Mouse (Mus musculus): Measurements from ENCODE around the gene Fam171a2.
"Not testable (repeated sequence)": the region's sequence is repeated elsewhere in the genome, so short reads cannot be mapped to it uniquely, and the experiment has no call there.

The Fam171a2 gene

DNA sequence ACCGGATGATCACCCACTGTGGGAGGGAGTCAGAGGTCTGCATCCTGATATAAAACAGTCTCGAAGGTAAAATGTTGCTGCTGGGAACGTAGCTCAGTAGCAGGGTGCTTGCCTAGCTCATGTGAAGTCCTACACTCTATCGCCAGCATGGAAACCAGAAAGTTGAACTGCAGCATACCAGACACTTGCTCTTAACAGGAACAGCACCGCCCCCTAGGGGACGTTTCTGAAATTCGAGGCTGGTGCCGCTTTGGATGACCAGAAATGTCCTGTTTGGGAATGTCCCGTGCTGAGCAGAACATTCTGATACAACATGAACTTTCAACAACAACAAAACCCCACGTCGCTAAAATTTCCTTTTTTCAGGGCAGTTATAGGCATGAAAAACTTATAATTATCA lies 35.8 kb downstream of the Fam171a2 start:
- DNase-seq (ENCODE audit: inconsistent age in 2 of 2, low spot score in 1 of 2), result peak; percentile 92 to 97

DNA sequence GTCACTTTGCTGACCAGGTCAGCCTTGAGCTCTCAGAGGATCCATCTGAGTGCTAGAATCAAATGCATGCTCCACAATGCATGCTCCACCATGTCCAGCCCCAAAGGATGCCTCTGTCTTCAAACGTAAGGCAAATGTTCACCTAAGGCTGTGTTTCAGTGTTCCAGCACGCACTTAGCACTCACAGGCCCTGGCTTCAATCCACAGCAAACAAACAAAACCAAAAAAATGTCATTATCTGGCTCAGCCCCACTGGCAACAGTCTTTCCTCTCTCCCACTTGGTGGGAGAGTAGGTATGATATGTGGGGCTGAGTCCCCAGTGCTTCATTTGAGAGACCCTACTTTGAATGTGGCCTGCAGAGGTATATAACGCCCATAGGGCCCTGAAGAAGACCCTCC lies 36.4 kb downstream of the Fam171a2 start:
- DNase-seq (ENCODE audit: inconsistent age in 2 of 2, low spot score in 1 of 2), result peak in 1 of 2 experiments; percentile 11

DNA sequence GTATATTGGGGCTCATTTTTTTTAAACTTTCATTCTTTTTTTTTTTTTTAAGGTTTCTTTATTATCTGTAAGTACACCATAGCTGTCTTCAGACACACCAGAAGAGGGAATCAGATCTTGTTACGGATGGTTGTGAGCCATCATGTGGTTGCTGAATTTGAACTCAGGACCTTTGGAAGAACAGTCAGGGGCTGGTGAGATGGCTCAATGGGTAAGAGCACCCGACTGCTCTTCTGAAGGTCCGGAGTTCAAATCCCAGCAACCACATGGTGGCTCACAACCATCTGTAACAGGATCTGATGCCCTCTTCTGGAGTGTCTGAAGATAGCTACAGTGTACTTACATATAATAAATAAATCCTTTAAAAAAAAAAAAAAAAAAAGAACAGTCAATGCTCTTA lies 37.1 kb downstream of the Fam171a2 start:
- not testable (repeated sequence) for DNase-seq (ENCODE audit: inconsistent age in 2 of 2, low spot score in 1 of 2)

DNA sequence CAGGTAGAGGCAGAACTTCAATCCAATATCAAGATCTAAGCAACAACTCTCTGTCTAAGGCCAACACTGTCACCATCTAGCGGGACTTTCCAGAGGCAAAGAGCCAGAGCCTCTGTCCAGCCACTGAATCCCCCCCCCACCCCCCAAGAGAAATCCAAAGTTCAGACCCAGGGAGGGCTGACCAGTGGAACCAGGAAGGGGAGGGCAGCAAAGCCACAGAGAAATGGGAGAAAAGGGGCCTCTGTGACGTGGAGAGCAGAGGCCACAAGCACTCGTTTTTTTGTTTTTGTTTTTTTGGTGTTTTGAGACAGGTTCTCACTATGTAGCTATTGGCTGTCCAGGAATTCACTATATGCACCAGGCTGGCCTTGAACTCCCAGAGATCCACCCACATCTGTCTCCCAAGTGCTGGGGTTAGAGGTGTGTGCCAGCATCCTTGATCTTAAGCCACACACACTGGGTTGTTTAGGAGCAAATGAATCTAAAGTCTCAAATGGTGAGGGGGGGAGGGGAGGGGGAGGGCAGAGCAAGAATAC lies 37.6 kb downstream of the Fam171a2 start:
- DNase-seq (ENCODE audit: inconsistent age in 2 of 2, low spot score in 1 of 2), result peak in 1 of 2 experiments; percentile 8

DNA sequence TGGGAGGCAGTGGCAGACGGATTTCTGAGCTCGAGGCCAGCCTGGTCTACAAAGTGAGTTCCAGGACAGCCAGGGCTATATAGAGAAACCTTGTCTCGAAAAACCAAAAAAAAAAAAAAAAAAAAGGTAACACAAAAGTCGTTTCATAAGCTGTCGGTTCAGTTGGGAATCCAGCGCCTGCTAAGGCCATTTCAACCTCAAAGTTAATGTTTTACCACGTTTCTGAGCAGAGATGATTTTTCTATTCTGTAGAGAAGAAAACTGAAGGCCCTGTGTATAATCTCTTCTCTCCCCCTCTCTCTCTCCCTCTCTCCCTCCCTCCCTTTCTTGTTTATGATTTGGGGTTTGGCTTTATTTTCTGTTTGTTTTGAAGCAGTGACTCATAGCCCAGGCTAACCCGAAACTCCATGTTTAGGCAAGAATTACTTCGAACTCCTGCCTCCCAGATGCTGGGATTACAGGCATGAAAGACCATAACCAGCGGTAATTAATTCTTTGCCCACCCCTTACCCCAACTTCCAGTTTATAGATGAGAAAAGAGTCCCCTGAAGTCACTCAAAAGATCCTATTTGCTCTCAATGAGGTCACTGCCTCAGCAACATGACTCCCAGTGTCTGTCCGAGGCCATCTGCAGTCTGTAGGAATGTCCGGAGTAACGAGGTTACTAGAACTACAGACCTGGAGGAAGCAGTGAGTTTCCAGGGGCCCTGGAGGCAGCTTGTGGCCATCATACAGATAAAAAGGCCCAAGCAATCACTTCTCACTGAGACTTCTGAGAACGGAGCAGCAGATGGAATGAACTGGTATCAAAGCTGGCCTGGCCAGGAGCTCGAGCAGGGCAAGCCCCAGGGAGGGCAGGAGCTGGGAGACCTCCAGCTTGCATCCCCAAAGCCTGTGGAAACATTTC lies 38.3 kb downstream of the Fam171a2 start:
- DNase-seq (ENCODE audit: inconsistent age in 2 of 2, low spot score in 1 of 2), result peak; percentile 26 to 69

- DNase-seq (ENCODE audit: inconsistent age in 2 of 2, low spot score in 1 of 2), result peak; percentile 98 to 99
Measured at GRCm38 (mm10) chr11:102408344-102408876, 39.1 kb downstream of the Fam171a2 start.

- DNase-seq (ENCODE audit: inconsistent age in 2 of 2, low spot score in 1 of 2), result no peak
Measured at GRCm38 (mm10) chr11:102407834-102408215, 39.7 kb downstream of the Fam171a2 start, which contains the start of gene Slc25a39. TSS of gene Slc25a39 (minus strand) at chr11:102407946.

DNA sequence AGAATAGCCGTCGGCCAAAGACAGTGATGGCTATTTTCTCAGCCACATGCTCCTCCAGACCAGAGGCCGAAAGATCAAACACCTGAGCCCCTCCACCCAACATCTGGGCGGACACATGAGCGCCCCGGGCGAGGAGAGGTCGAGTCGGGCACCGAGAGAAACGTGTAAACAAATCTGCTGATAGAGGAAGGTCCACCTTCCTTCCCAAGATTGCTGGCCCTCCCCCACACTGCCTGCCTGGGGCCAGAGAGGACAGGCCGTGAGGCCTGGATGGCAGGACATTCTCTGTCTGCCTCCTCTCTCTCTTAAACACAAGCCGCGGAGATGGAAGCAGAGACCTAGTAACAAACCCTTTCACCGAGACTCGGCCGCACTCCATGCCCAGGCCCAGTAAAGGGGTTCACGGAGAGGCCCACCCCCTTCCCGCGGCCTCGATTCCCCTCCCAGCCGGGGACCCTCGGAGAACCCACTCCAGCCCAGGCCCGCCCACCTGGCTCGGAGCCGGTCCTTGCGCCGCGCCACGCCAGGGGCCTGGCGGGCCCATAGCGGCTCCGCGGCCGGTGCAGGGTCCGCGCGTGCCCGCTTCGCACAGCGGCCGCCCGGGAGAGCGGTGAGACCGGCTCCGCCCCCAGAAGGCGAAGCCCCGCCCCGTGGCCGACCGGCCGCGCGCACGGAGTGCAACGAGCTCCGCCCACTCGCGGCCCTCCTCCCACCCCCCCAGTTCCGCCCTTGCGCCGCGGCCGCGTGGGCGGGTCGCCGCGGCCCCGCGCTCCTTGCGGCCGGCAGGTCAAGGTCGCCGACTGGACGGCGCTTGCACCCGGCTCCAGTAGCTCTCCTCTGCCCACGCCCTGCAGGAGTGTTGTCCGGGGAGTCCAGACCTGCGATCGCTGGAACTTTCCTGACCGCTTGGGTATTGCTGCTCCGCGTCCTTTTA lies 40.3 kb downstream of the Fam171a2 start:
- peak; percentile 95 to 97 for DNase-seq (ENCODE audit: inconsistent age in 2 of 2, low spot score in 1 of 2)

GRCm38 (mm10) chr11:102406401-102406800 lies 41.1 kb downstream of the Fam171a2 start:
- peak in 1 of 2 experiments; percentile 40 for DNase-seq (ENCODE audit: inconsistent age in 2 of 2, low spot score in 1 of 2)

- DNase-seq (ENCODE audit: inconsistent age in 2 of 2, low spot score in 1 of 2), result peak in 1 of 2 experiments; percentile 63
Measured at GRCm38 (mm10) chr11:102405544-102406285, 41.8 kb downstream of the Fam171a2 start.

GRCm38 (mm10) chr11:102404161-102405010 lies 43.1 kb downstream of the Fam171a2 start:
- DNase-seq (ENCODE audit: inconsistent age in 2 of 2, low spot score in 1 of 2), result peak; percentile 46 to 77

DNA sequence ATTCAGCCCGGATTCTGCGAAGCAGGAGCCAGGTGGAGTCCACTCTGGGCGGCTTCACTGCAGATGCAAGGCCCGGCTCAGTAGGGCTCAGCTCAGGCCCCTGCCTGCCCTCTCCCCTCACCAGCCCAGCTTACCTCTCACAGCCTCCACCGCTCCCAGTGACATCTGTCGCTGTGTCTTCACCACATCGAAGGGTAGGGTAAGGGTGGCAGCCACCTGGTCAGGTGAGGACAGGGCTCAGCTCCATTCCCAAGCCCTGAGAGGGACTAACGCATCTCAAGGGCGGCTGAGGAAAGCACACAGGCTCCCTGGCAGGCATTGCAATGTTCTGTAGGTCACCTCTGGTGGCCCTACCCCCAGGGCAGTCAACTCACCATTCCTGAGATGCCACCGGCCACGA lies 43.8 kb downstream of the Fam171a2 start:
- peak in 1 of 2 experiments; percentile 33 for DNase-seq (ENCODE audit: inconsistent age in 2 of 2, low spot score in 1 of 2)

DNA sequence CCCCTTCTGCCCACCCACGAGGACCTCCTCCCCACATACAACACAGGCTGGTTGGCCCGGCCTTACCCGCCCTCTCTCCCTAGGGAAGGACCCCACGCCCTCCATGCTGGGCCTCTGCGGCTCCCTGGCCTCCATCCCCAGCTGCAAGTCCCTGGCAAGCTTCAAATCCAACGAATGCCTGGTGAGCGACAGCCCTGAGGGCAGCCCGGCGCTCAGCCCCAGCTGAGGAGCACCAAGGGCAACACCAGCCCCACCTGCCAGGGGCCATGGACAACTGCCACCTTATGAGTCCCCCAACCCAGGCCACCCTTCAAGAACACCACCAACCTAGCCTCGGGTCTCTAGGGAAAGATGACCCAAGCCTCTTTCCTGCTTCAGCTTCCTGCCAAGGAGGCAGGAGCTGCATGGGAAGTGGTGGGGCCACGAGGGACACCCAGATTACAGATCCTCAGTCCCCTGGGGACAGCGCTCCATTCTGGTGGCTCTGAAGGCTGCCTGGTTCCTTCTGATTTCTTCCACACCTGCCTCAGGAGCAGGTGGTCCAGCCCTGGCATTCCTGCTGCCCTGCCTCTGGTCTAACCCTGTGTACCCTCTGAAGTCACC lies 45.5 kb downstream of the Fam171a2 start:
- peak in 1 of 2 experiments; percentile 45 for DNase-seq (ENCODE audit: inconsistent age in 2 of 2, low spot score in 1 of 2)

GRCm38 (mm10) chr11:102400513-102401084 lies 46.9 kb downstream of the Fam171a2 start:
- peak in 1 of 2 experiments; percentile 43 for DNase-seq (ENCODE audit: inconsistent age in 2 of 2, low spot score in 1 of 2)

- peak in 1 of 2 experiments; percentile 50 for DNase-seq (ENCODE audit: inconsistent age in 2 of 2, low spot score in 1 of 2)
Measured at GRCm38 (mm10) chr11:102399610-102400072, 47.8 kb downstream of the Fam171a2 start.

DNA sequence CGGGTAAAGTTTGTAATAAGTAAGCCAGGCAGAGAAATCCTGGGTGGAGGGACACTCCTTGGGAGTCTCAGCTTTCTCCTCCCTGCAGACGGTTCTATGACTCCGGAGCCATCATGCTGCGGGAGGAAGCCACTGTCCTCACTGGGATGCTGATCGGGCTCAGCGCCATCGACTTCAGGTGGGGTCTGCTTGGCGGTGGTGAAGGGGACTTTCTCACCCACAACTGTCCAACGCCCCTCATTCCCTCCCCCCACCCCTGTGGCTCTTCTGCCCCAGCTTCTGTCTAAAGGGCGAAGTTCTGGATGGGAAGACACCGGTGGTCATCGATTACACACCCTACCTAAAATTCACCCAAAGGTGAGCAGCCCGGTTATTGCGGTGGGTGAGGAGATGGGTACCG lies 48.4 kb downstream of the Fam171a2 start:
- DNase-seq (ENCODE audit: inconsistent age in 2 of 2, low spot score in 1 of 2), result peak in 1 of 2 experiments; percentile 29

- peak in 1 of 2 experiments; percentile 63 for DNase-seq (ENCODE audit: inconsistent age in 2 of 2, low spot score in 1 of 2)
Measured at GRCm38 (mm10) chr11:102398007-102398825, 49.3 kb downstream of the Fam171a2 start.
